Mouse (Mus musculus) T-cell, adult 66 days (primary cell): ENCODE results near the gene Ccdc150. TPM values are rescaled to one million over a fixed set of nuclear protein-coding genes. Genes with fewer than 3 reads are reported as not detected.

Experiments
- total RNA-seq, 2 experiments: library from RNA; stranded (reverse); gene quantifications; 3 replicates in 1 of 2; 4 replicates in 1 of 2; pipeline ENCODE4 v1.2.4; 2023

Gene Ccdc150
- total RNA-seq: not detected

DNA sequence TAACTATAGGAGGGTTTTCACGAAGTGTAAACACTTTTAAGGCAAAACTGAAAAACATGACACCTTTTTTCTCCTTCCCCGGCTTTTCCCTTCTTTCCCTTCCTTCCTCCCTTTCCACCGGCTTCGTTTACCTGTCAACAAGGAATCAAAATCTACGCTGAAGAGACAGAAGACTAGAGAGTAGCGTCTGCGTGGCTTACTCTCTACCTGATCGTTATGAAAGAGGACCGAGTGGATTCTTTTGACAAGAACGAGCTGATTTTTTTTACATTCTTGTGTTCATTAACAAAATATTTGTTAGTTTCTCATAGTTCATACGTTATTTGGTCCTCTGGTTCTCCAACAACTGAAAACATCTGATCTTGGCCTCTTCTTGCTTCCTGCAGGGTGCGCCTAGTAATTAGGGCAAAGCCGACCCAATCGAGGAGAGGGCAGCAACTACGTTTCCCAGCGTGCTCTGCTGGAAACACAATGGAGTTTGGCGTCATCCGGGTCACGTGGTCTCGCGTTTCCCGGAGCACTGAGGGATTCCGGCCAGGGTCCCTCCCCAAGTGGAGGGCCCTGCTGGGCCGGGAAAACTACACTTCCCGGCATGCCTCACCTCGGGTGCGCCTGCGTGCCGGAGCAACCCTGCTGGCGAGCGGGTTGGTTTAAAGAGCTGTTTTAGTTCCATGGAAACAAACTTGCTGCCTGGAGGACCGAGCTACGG, at the start of gene Ccdc150:
Gene Ccdc150, plus strand, starts transcription at position 526 of the 709 bp plus-strand sequence.

Other genes with a start within 250 kb of the Ccdc150 start
- gene Hecw2, start 55.5 kb upstream of the Ccdc150 start, total RNA-seq: under 1 TPM in 1 of 2 experiments, not detected in 1; 0.90 TPM
- 10 to 100 TPM; 29.5 to 31.3 TPM for gene Gtf3c3, start 188.3 kb downstream of the Ccdc150 start, total RNA-seq